Mouse (Mus musculus) liver, postnatal 0 days (tissue): ENCODE data around the gene Ptprd.

ENCODE experiments used
- CTCF ChIP-seq: sonication (generic); IDR thresholded peaks from 2 replicates; pipeline ENCODE4 v1.5.1; 2016; ENCODE audit warnings: antibody characterized with exemption, low read depth
- EP300 ChIP-seq: IDR thresholded peaks from 2 replicates; pipeline ENCODE4 v1.6.1; 2016; ENCODE audit warnings: antibody characterized with exemption, low read depth, mild to moderate bottlenecking

DNA sequence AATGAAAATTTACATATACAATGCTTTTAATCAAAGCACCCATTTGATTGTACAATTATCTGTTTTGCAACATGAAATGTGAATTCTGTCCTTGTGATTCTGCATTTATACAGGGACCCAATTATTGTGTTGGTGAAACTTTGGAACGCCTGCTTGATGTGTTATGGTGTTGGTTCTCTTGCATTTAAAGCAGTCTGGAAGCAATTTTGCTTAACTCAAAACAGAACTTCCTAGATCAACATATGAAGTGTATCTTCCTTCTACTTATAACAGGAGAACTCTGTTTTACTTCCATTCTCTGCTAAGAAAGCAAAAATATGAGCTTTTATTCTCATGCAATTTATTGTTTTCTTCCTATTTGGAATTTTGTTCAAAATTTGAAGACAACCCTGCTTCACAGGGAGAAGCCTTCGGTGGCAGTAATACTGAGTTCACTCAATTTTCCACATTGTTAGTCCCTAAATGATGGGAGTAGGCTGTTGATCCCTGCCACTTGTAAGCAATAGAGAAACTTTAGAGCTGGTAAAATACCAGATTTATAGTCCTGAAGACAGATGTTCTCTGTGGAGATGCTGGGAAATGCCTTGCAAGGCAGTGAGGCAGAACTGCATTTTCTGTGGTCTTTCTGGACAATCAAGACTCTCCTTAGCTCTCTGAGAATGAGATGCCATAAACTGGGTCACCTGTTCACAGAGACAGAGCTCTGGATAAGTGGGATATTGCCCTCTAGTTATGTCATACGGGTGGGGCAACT lies 1234.5 kb downstream of the Ptprd start:
- TF ChIP-seq CTCF (no peak), EP300 (no peak)
